Mouse (Mus musculus) megakaryocyte, embryonic 14.5 days (primary cell): Measurements from ENCODE around the gene Fam98a. TPM values are rescaled to one million over a fixed set of nuclear protein-coding genes. Genes with fewer than 3 reads are reported as not detected.

Source experiments
- H3K27me3 ChIP-seq: replicated peaks from 2 replicates; pipeline ENCODE3; 2012; ENCODE audit warnings: inconsistent platforms
- H3K36me3 ChIP-seq: replicated peaks from 2 replicates; pipeline ENCODE3; 2012; ENCODE audit warnings: low read length, inconsistent platforms, mixed read lengths
- H3K4me1 ChIP-seq: 2 replicates; pipeline ENCODE4 v1.6.1; 2012; ENCODE audit warnings: inconsistent platforms
- H3K4me3 ChIP-seq: replicated peaks from 2 replicates; pipeline ENCODE3; 2012; ENCODE audit warnings: moderate library complexity, mild to moderate bottlenecking, inconsistent platforms
- H3K9me3 ChIP-seq: 2 replicates; pipeline ENCODE4 v1.6.1; 2012; ENCODE audit warnings: inconsistent platforms
- FLI1 ChIP-seq: IDR thresholded peaks from 2 replicates; pipeline ENCODE4 v1.6.1; 2012; ENCODE audit warnings: low read length, inconsistent platforms, mixed read lengths
- GATA1 ChIP-seq: IDR thresholded peaks from 3 replicates; pipeline ENCODE4 v1.6.1; 2012; ENCODE audit warnings: mixed read lengths, low read length, inconsistent platforms, borderline replicate concordance
- polyA plus RNA-seq: library from polyadenylated mRNA; stranded (reverse); fragments of >175 nt; gene quantifications from 2 replicates; pipeline ENCODE4 v1.2.3, GENCODE M21; 2012; ENCODE audit warnings: low replicate concordance; ENCODE audit not compliant: insufficient read depth

The Fam98a gene
- polyA plus RNA-seq, 1 experiment = 11.2 TPM

DNA sequence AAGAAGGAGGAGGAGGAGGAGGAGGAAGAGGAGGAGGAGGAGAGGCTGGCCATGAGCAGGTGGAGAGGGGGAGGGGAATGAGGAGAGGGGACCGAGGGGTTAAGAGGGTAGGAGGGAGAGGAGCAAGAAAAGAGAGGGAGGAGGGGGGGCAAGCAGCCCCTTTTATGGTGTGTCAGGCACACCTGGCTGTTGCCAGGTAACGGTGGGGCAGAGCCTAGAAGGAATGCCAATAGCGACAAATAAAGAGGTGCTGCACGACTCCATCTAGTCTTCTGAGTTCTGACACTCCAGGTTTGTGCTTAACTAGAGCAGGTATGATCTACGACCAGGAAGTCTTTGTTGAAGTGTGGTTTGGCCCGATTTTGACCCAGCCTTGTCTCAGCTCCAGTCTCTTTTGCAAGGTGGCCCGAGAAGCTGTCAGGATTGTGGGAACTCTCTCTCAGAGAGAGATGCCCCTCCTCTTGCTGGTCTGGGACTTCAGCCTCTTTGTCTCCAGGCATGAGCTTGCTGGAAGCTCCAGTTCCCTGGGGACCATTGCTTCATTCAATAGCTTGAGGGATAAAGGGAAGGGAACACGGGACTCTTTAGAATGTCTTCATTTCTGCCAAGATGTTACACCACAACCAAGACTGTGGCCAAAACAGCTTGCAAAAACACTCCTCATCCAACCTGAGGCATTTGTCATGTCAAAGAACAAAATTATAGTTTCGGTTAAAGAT, 29.2 kb downstream of the Fam98a start:
- no peaks in the 10 kb centered on the region for H3K36me3 ChIP-seq
- H3K27me3 ChIP-seq = peaks cover 7% of the 10 kb centered on the region
- no peaks in the 10 kb centered on the region for H3K9me3 ChIP-seq
- peaks cover 15% of the 10 kb centered on the region for H3K4me1 ChIP-seq
- TF ChIP-seq GATA1 = no peak
- TF ChIP-seq FLI1 = no peak
- H3K4me3 ChIP-seq = no peak overlapping the region

GRCm38 (mm10) chr17:75521236-75521842, 30.4 kb downstream of the Fam98a start:
- peaks cover 7% of the 10 kb centered on the region for H3K27me3 ChIP-seq
- no peak for TF ChIP-seq FLI1
- no peak for TF ChIP-seq GATA1
- H3K9me3 ChIP-seq = no peaks in the 10 kb centered on the region
- no peaks in the 10 kb centered on the region for H3K36me3 ChIP-seq
- peaks cover 15% of the 10 kb centered on the region for H3K4me1 ChIP-seq
- no peak overlapping the region for H3K4me3 ChIP-seq

DNA sequence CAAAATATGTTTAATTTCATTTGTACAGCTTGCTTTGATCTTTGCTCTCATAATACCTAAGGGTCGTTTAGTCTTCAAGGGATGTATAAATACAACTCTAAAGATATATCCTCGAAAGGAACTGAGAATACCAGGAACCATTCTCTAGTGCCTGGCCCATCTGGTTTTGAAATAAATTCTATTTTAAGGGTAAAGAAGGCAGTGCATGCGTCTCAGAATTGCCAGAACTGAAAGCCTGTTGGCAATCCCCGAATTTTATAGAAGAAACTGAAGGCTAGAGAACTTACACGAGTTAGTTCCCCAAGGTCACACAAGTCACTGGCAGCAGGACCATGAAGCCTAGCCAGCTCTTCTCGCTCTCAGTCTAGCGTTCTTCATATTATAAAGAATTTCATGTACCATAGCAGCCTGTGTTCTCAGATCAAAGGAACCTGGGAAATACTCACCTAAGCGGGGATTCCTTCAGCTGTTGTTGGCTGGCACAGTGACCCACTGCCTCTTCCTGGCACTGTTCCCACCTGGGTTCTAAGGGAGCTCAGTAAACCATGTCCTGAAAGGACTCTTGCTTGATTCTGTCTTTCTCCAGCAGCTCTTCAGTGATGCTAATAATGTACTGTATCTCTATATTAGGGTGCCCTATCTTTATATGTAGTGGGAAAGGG, 32.4 kb downstream of the Fam98a start:
- no peak for TF ChIP-seq GATA1
- TF ChIP-seq FLI1 = no peak
- Histone ChIP-seq H3K4me1 (peaks cover 14% of the 10 kb centered on the region), H3K4me3 (no peak overlapping the region), H3K27me3 (peaks cover 9% of the 10 kb centered on the region), H3K9me3 (no peaks in the 10 kb centered on the region), H3K36me3 (no peaks in the 10 kb centered on the region)

- no peaks in the 10 kb centered on the region for H3K9me3 ChIP-seq
- H3K27me3 ChIP-seq = peaks cover 9% of the 10 kb centered on the region
- no peak overlapping the region for H3K4me3 ChIP-seq
- H3K4me1 ChIP-seq = peaks cover 4% of the 10 kb centered on the region; the same call in 1 of the 2 replicates
- no peaks in the 10 kb centered on the region for H3K36me3 ChIP-seq
- TF ChIP-seq GATA1 = no peak
- no peak for TF ChIP-seq FLI1
Observed at GRCm38 (mm10) chr17:75518181-75518901, 33.4 kb downstream of the Fam98a start.

DNA sequence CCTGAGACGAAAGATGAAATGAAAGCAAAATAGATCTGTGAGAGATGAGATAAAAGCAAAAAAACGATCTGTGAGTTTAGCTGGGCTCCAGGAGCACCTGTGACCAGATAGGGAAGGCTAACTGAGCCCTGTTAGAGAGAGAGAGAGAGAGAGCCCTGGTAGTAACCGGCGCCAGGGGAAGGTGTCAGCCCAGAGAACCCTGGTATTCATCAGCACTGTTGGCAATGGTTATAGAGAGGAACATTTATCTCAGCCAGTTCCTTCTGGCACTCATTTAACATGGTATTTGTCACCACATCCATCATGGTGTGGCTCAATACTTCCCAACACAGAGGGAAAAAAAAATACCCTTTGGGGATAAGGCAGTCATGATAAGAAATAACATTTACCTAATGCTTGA, 35.2 kb downstream of the Fam98a start:
- TF ChIP-seq GATA1 = no peak
- H3K4me1 ChIP-seq = peaks cover 3% of the 10 kb centered on the region; the same call in 1 of the 2 replicates

DNA sequence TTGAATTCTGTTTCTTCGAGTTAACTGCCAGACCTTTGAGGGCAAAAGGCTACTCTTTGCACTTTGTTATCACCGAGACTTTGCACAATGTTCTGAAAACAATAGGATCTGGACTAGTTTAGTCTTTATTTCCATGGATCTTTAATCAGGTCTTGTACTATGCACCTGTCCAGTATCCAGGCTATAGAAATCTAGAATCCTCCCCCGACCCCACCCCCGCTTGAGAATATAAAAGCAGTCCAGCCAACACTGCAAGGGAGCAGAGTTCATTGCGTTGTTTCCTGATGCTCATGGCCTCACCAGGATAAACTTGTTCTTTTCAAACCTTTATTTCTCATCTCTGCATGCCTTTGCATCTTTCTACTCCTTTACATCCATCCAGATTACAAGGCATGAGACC, 42.5 kb downstream of the Fam98a start:
- no peaks in the 10 kb centered on the region for H3K36me3 ChIP-seq
- no peaks in the 10 kb centered on the region for H3K9me3 ChIP-seq
- TF ChIP-seq FLI1 (no peak), GATA1 (no peak)
- H3K4me1 ChIP-seq = no peaks in the 10 kb centered on the region
- H3K4me3 ChIP-seq = no peak overlapping the region
- H3K27me3 ChIP-seq = peaks cover 3% of the 10 kb centered on the region

More for the DNA sequence above, 35.2 kb downstream of the Fam98a start:
- H3K27me3 ChIP-seq = peaks cover 8% of the 10 kb centered on the region
- H3K9me3 ChIP-seq = no peaks in the 10 kb centered on the region
- no peak overlapping the region for H3K4me3 ChIP-seq
- H3K36me3 ChIP-seq = no peaks in the 10 kb centered on the region

- no peak for TF ChIP-seq GATA1
- TF ChIP-seq FLI1 = no peak
- Histone ChIP-seq H3K9me3 (no peaks in the 10 kb centered on the region), H3K4me1 (no peaks in the 10 kb centered on the region), H3K36me3 (no peaks in the 10 kb centered on the region), H3K4me3 (no peak overlapping the region), H3K27me3 (peaks cover 3% of the 10 kb centered on the region)
Observed at GRCm38 (mm10) chr17:75506708-75507641, 44.8 kb downstream of the Fam98a start.

GRCm38 (mm10) chr17:75506097-75506675, 45.6 kb downstream of the Fam98a start:
- Histone ChIP-seq H3K4me3 (no peak overlapping the region), H3K4me1 (no peaks in the 10 kb centered on the region), H3K36me3 (no peaks in the 10 kb centered on the region), H3K27me3 (peaks cover 3% of the 10 kb centered on the region), H3K9me3 (no peaks in the 10 kb centered on the region)
- TF ChIP-seq FLI1 (no peak), GATA1 (no peak)

DNA sequence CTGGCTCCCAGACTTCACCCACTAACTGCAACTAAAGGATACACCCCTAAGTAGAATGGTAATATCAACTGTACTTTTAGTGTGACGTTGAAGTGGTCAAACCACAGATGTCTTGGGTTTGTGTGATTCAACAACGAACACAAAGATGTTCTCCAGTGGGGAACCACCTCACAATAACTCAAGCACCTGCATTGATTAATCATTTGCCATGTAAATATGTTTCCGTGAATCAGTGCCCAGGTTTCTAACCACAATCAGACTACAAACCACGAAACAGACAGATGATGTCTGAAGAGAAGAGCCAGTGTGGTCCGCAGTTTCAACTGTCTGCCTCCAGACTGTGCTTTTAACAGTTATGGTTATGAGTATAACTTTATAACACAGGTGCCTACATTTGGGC, 46.7 kb downstream of the Fam98a start:
- H3K4me3 ChIP-seq = no peak overlapping the region
- no peak for TF ChIP-seq FLI1
- no peak for TF ChIP-seq GATA1
- H3K27me3 ChIP-seq = peaks cover 3% of the 10 kb centered on the region
- H3K36me3 ChIP-seq = no peaks in the 10 kb centered on the region
- H3K9me3 ChIP-seq = no peaks in the 10 kb centered on the region
- no peaks in the 10 kb centered on the region for H3K4me1 ChIP-seq
